Mouse (Mus musculus) megakaryocyte, embryonic 14.5 days (primary cell): Measurements from ENCODE around the gene Cdipt.

Experiments used
- FLI1 ChIP-seq: IDR thresholded peaks from 2 replicates; pipeline ENCODE4 v1.6.1; 2012; ENCODE audit warnings: low read length, inconsistent platforms, mixed read lengths
- GATA1 ChIP-seq: IDR thresholded peaks from 3 replicates; pipeline ENCODE4 v1.6.1; 2012; ENCODE audit warnings: mixed read lengths, low read length, inconsistent platforms, borderline replicate concordance

DNA sequence TGATC, 40.6 kb downstream of the Cdipt start, which contains the start of gene Pagr1b:
- no peak for TF ChIP-seq GATA1
- TF ChIP-seq FLI1, result no peak
